Mouse (Mus musculus): ENCODE measurements at regions not wholly inside any gene's neighbourhood (a gene's known extent, or its start where the extent isn't known, plus 50 kb on each side); places are given as distances from the start of the nearest gene placed in this dataset.

- no peak for DNase-seq (ENCODE audit: low read depth, low spot score)
These were observed 441.2 kb downstream of the Efnb2 start for GRCm38 (mm10) chr8:8219701-8220394.

GRCm38 (mm10) chr8:8193036-8193435 is 468.0 kb downstream of the Efnb2 start:
- DNase-seq (ENCODE audit: low read depth, low spot score) = no peak

GRCm38 (mm10) chr8:8186046-8186445 is 475.0 kb downstream of the Efnb2 start:
- no peak for DNase-seq (ENCODE audit: low read depth, low spot score)

GRCm38 (mm10) chr8:8183233-8183622 is 477.8 kb downstream of the Efnb2 start:
- no peak for DNase-seq (ENCODE audit: low read depth, low spot score)

- no peak for DNase-seq (ENCODE audit: low read depth, low spot score)
These were observed 478.3 kb downstream of the Efnb2 start for GRCm38 (mm10) chr8:8182616-8183232.

GRCm38 (mm10) chr8:8182108-8182507 is 478.9 kb downstream of the Efnb2 start:
- DNase-seq (ENCODE audit: low read depth, low spot score) = no peak

- no peak for DNase-seq (ENCODE audit: low read depth, low spot score)
These were observed 486.8 kb downstream of the Efnb2 start for GRCm38 (mm10) chr8:8174286-8174685.

- no peak for DNase-seq (ENCODE audit: low read depth, low spot score)
These were observed 492.4 kb downstream of the Efnb2 start for GRCm38 (mm10) chr8:8168674-8169073.

GRCm38 (mm10) chr8:8168250-8168649 is 492.8 kb downstream of the Efnb2 start:
- no peak for DNase-seq (ENCODE audit: low read depth, low spot score)

GRCm38 (mm10) chr8:8147527-8147926 is 513.5 kb downstream of the Efnb2 start:
- peak; percentile 1 for DNase-seq (ENCODE audit: low read depth, low spot score)

- DNase-seq (ENCODE audit: low read depth, low spot score) = no peak
These were observed 518.0 kb downstream of the Efnb2 start for GRCm38 (mm10) chr8:8142933-8143495.

- DNase-seq (ENCODE audit: low read depth, low spot score) = no peak
These were observed 518.6 kb downstream of the Efnb2 start for GRCm38 (mm10) chr8:8142461-8142860.

GRCm38 (mm10) chr8:8139720-8140119 is 521.3 kb downstream of the Efnb2 start:
- no peak for DNase-seq (ENCODE audit: low read depth, low spot score)

GRCm38 (mm10) chr8:8133001-8133785 is 527.8 kb downstream of the Efnb2 start:
- DNase-seq (ENCODE audit: low read depth, low spot score) = no peak

GRCm38 (mm10) chr8:8131961-8132376 is 529.1 kb downstream of the Efnb2 start:
- no peak for DNase-seq (ENCODE audit: low read depth, low spot score)

- no peak for DNase-seq (ENCODE audit: low read depth, low spot score)
These were observed 530.2 kb downstream of the Efnb2 start for GRCm38 (mm10) chr8:8130806-8131205.

- DNase-seq (ENCODE audit: low read depth, low spot score) = no peak
These were observed 545.2 kb downstream of the Efnb2 start for GRCm38 (mm10) chr8:8115595-8116429.

GRCm38 (mm10) chr8:8114604-8115003 is 546.4 kb downstream of the Efnb2 start:
- no peak for DNase-seq (ENCODE audit: low read depth, low spot score)

- DNase-seq (ENCODE audit: low read depth, low spot score) = no peak
These were observed 551.2 kb downstream of the Efnb2 start for GRCm38 (mm10) chr8:8109785-8110350.

- DNase-seq (ENCODE audit: low read depth, low spot score) = no peak
These were observed 557.5 kb downstream of the Efnb2 start for GRCm38 (mm10) chr8:8103492-8103891.
